Mouse (Mus musculus) mouse embryonic stem cell (cell line): ENCODE results near the gene 4930590J08Rik.
"Not testable (repeated sequence)": the region's sequence is repeated elsewhere in the genome, so short reads cannot be mapped to it uniquely, and the experiment has no call there.

ENCODE experiments used
- in situ Hi-C, 2 experiments: fragments of 300-500 bp; cut with MboI; formaldehyde crosslinking; loops; 1 replicate in 1 of 2; 3 replicates in 1 of 2; pipeline ENCODE4 v1.14.3; 2019 to 2020; ENCODE audit warnings: low sequenced_read_pairs in 2 of 2, low pct_unique_long_range_greater_than_20kb in 1 of 2, mixed read lengths in 1 of 2; ENCODE audit not compliant: unreplicated experiment in 1 of 2

The 4930590J08Rik gene

DNA sequence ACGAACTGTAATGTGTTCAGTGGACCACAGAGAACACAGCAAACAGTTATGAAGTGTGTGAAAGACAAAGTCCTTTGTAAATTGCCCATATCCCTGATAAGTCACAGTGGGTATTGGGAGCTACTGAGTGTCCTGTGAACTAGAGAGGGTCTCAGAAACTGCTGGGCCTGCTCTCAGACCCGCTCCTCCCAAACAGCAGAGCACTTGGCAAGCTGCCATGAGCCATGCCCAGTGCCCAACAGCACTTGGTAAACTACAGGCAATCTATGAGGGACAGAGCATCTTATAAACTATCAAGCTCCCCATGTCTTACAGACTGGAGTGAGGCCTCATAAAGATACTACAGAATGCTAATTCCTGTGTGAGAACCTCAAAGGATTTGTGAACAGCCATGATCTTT lies 45.8 kb downstream of the 4930590J08Rik start:
- in situ Hi-C loops = no loop called here

- in situ Hi-C loops = not testable (repeated sequence)
Observed at GRCm38 (mm10) chr6:91958015-91958414, 55.4 kb downstream of the 4930590J08Rik start.

- in situ Hi-C loops = no loop called here
Observed at GRCm38 (mm10) chr6:91960028-91960811, 57.6 kb downstream of the 4930590J08Rik start.

DNA sequence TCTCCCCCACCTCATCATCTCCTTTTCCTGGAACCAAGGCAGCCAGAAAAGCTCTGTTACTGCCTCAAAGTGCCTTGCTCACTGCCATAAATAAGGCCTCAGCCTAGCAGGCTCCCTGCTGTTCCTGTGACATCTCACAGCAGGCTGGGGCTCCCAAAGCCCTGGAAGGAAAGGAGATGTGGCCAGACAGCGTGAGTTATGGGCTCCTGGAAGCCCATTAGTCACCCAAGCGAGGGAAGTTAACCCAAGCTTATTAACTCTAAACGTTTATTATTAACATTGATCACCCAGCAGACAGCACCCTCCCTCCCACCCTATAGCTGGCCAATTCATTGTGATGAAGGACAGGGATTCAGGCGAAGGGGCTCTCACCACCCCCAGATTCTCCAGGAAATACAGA lies 60.8 kb downstream of the 4930590J08Rik start:
- in situ Hi-C loops = no loop called here

GRCm38 (mm10) chr6:91965060-91965459 lies 62.5 kb downstream of the 4930590J08Rik start:
- in situ Hi-C loops = no loop called here

- in situ Hi-C loops = no loop called here
Observed at GRCm38 (mm10) chr6:91966006-91966405, 63.4 kb downstream of the 4930590J08Rik start.

- in situ Hi-C loops = no loop called here
Observed at GRCm38 (mm10) chr6:91972201-91972646, 69.6 kb downstream of the 4930590J08Rik start.

DNA sequence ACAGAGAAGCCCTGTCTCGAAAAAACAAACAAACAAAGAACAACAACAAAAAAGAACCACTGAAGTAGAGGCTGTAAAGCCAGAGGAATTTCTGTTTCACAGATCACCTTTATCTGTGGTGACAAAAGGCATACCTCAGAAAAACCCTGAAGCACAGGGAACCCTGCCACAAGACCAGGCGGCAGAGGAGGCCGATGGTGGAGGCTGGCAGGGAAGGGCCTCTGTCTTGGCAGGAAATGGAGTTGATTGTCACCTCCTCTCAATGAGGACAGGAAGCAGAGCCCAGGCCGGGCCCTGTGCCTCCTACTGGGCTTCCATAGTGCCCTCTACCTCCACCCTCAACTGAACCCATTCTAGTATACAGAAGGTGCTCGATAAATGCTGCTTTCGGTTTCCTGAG lies 71.4 kb downstream of the 4930590J08Rik start:
- in situ Hi-C loops = no loop called here

DNA sequence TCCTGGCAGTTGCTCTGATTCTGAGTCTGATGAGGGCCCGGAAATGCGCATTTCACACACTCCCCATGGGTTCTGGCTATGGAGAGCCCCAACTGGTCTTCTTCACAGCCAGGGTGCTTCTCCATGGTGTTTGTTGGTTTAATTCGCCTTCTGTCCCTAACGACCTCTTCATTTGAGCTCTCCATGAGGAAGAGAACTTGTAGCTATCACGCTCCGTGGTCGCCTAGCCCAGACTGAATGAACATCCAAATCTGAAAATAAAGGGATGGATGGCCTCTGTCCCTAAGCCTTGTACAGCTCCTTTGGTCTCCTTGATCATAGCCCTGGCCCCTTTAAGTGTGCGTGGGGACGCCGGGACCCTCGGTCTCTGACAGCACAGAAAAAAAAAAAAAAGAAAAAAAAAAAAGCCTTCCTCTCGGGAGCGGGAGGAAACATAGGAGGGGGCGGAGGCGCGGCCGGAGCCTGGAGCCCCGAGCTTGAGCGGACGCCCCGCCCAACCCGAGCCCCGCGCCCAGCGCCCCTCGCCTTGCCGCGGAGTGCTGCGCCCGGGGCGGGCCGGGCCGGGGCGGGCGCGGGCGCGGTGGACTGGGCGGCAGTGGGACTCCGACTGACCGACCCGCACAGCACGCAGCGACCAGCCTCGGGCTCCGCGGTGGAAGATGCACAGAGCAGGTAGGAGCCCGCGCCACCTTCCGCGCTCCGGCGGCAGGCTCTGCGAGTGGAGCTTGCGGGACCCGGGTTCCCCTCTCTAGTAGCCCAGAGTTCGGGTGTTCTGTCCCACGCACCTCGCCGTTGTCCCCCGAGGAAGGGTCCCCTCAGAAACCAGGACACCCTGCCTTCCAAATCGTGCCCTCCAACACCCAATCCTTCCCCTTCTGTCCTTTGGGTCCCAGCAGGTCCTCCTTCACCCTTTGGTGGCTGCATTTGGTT lies 76.0 kb downstream of the 4930590J08Rik start, which contains the start of gene Fgd5:
Gene Fgd5, plus strand, starts transcription at position 508 of the 930 bp plus-strand sequence.
- in situ Hi-C loops = no loop called here

GRCm38 (mm10) chr6:91979301-91979996 lies 76.8 kb downstream of the 4930590J08Rik start:
- in situ Hi-C loops = no loop called here

- in situ Hi-C loops = no loop called here
Observed at GRCm38 (mm10) chr6:91980011-91980410, 77.4 kb downstream of the 4930590J08Rik start.

GRCm38 (mm10) chr6:91990101-91990500 lies 87.5 kb downstream of the 4930590J08Rik start:
- in situ Hi-C loops = no loop called here

DNA sequence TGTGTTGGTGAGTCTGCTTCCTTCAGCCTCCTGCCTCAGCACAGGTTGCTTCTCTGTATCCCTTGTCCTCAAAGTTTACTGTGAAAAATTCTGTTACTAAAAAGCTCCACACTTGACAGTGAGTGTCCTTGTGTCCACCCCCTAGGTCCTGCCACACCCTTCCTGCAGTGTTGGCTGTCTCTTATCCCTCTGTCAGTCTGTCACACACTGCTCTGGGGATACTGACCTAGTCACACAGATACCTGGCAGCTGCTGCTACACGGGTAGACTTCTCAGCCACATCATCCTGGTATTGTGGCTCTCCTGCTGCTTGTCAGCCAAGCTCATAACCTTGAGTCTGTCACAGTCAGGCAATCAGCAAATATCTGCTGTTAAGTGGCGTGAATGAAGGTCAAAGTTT lies 90.2 kb downstream of the 4930590J08Rik start:
- in situ Hi-C loops = no loop called here

- in situ Hi-C loops = no loop called here
Observed at GRCm38 (mm10) chr6:91993795-91994505, 91.3 kb downstream of the 4930590J08Rik start.

DNA sequence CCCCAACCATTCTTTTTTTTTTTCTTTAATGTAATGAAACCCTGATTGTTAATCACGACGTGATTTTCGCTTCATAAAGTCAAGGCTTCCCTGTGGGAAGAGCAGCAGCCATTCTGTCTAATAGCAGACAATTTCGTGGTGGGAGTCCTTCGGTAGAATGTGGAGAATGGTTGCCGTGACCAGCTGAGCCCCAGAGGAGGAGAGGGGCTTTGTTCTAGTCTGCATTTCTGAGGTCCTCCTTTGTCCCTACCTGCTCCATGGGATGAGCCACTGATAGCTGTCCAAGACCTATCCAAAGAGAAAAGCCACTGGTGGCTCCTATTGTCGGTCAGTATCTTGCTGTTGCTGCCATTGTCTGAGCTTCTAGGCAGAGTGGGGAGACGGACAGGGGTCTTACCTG lies 93.5 kb downstream of the 4930590J08Rik start:
- in situ Hi-C loops = no loop called here
